Mouse (Mus musculus) olfactory bulb, adult 2 months (tissue): ENCODE results near the gene Vwa3b. TPM values are rescaled to one million over a fixed set of nuclear protein-coding genes. Genes with fewer than 3 reads are reported as not detected.

Experiments used
- H3K27ac ChIP-seq: fragments of 200-500 bp; 2 replicates; pipeline ENCODE4 v1.5.1; 2012; ENCODE audit warnings: low read depth, low read length; ENCODE audit not compliant: insufficient read depth
- H3K4me1 ChIP-seq: fragments of 200-500 bp; 2 replicates; pipeline ENCODE4 v1.6.1; 2012; ENCODE audit warnings: low read length; ENCODE audit not compliant: control insufficient read depth, insufficient read depth
- H3K4me3 ChIP-seq: fragments of 200-500 bp; 2 replicates; pipeline ENCODE4 v1.5.1; 2012; ENCODE audit warnings: mild to moderate bottlenecking, low read depth, low read length, moderate library complexity; ENCODE audit not compliant: insufficient read depth
- CTCF ChIP-seq: fragments of 200-500 bp; IDR thresholded peaks from 2 replicates; pipeline ENCODE4 v1.5.1; 2012; ENCODE audit warnings: low read depth, mild to moderate bottlenecking, low read length, moderate library complexity; ENCODE audit not compliant: insufficient read depth
- POLR2A ChIP-seq: fragments of 200-500 bp; IDR thresholded peaks from 2 replicates; pipeline ENCODE4 v1.6.1; 2012; ENCODE audit warnings: mild to moderate bottlenecking, low read depth, low read length, moderate library complexity; ENCODE audit not compliant: insufficient read depth
- WGBS: fragments of 180-500 bp; shearing (Covaris S2); methylation state at CpG from one replicate; pipeline ENCODE4 v1.1.7; 2018; 5-methylcytosine and 5-hydroxymethylcytosine counted together
- polyA plus RNA-seq: library from polyadenylated mRNA; stranded (reverse); fragments of >200 nt; gene quantifications from 2 replicates; pipeline ENCODE4 v1.2.4, GENCODE M21; 2012; ENCODE audit warnings: low replicate concordance; ENCODE audit not compliant: missing spikeins, insufficient read depth, insufficient read length

The Vwa3b gene
- polyA plus RNA-seq, 1 experiment, result not detected

GRCm38 (mm10) chr1:37041856-37042255 lies 15.5 kb downstream of the Vwa3b start:
- WGBS, result 86% methylated on average over 5 of the region's 5 CpGs
- Histone ChIP-seq H3K27ac (no peak overlapping the region), H3K4me1 (no peaks in the 10 kb centered on the region), H3K4me3 (no peak overlapping the region)
- TF ChIP-seq CTCF (no peak), POLR2A (no peak)

GRCm38 (mm10) chr1:37042769-37043168 lies 16.4 kb downstream of the Vwa3b start:
- no peak overlapping the region for H3K27ac ChIP-seq
- 81% methylated on average over 8 of the region's 8 CpGs for WGBS

GRCm38 (mm10) chr1:37043196-37043595 lies 16.8 kb downstream of the Vwa3b start:
- TF ChIP-seq CTCF, result no peak
- no peak for TF ChIP-seq POLR2A
- 94% methylated on average over 3 of the region's 3 CpGs for WGBS
- no peak overlapping the region for H3K27ac ChIP-seq
- H3K4me1 ChIP-seq, result no peaks in the 10 kb centered on the region
- no peak overlapping the region for H3K4me3 ChIP-seq

More at GRCm38 (mm10) chr1:37042769-37043168, 16.4 kb downstream of the Vwa3b start:
- Histone ChIP-seq H3K4me1 (no peaks in the 10 kb centered on the region), H3K4me3 (no peak overlapping the region)
- TF ChIP-seq CTCF, result no peak
- no peak for TF ChIP-seq POLR2A

GRCm38 (mm10) chr1:37045472-37045871 lies 19.1 kb downstream of the Vwa3b start:
- Histone ChIP-seq H3K27ac (no peak overlapping the region), H3K4me1 (no peaks in the 10 kb centered on the region), H3K4me3 (no peak overlapping the region)
- 88% methylated on average over 5 of the region's 5 CpGs for WGBS
- TF ChIP-seq CTCF (no peak), POLR2A (no peak)

GRCm38 (mm10) chr1:37049159-37049558 lies 22.8 kb downstream of the Vwa3b start:
- no peak overlapping the region for H3K4me3 ChIP-seq
- H3K4me1 ChIP-seq, result no peaks in the 10 kb centered on the region
- H3K27ac ChIP-seq, result no peak overlapping the region
- WGBS, result 48% methylated on average over 4 of the region's 4 CpGs
- TF ChIP-seq POLR2A, result no peak
- no peak for TF ChIP-seq CTCF

GRCm38 (mm10) chr1:37053691-37054090 lies 27.3 kb downstream of the Vwa3b start:
- no peaks in the 10 kb centered on the region for H3K4me1 ChIP-seq
- TF ChIP-seq POLR2A (no peak), CTCF (no peak)
- no peak overlapping the region for H3K4me3 ChIP-seq
- WGBS, result 63% methylated on average over 4 of the region's 4 CpGs
- H3K27ac ChIP-seq, result no peak overlapping the region

- no peak overlapping the region for H3K4me3 ChIP-seq
- no peak overlapping the region for H3K27ac ChIP-seq
- no peaks in the 10 kb centered on the region for H3K4me1 ChIP-seq
- TF ChIP-seq POLR2A, result no peak
- TF ChIP-seq CTCF, result no peak
- WGBS, result 87% methylated on average over 6 of the region's 6 CpGs
These were observed 30.6 kb downstream of the Vwa3b start for GRCm38 (mm10) chr1:37056831-37057561.

GRCm38 (mm10) chr1:37060856-37061255 lies 34.5 kb downstream of the Vwa3b start:
- TF ChIP-seq CTCF, result no peak
- no peak for TF ChIP-seq POLR2A

GRCm38 (mm10) chr1:37063053-37063452 lies 36.7 kb downstream of the Vwa3b start:
- Histone ChIP-seq H3K4me3 (no peak overlapping the region), H3K4me1 (peaks cover 5% of the 10 kb centered on the region), H3K27ac (no peak overlapping the region)
- 95% methylated on average over 5 of the region's 5 CpGs for WGBS
- no peak for TF ChIP-seq POLR2A
- TF ChIP-seq CTCF, result no peak

More at GRCm38 (mm10) chr1:37060856-37061255, 34.5 kb downstream of the Vwa3b start:
- no peak overlapping the region for H3K4me3 ChIP-seq
- 51% methylated on average over 5 of the region's 5 CpGs for WGBS
- H3K4me1 ChIP-seq, result peaks cover 5% of the 10 kb centered on the region
- H3K27ac ChIP-seq, result no peak overlapping the region

GRCm38 (mm10) chr1:37063841-37064240 lies 37.4 kb downstream of the Vwa3b start:
- WGBS, result 48% methylated on average over 4 of the region's 4 CpGs
- Histone ChIP-seq H3K4me1 (peaks cover 5% of the 10 kb centered on the region), H3K4me3 (no peak overlapping the region), H3K27ac (no peak overlapping the region)
- TF ChIP-seq CTCF (no peak), POLR2A (no peak)
